Mouse (Mus musculus) forebrain, embryonic 14.5 days (tissue): ENCODE measurements around the gene Mavs. TPM values are rescaled to one million over a fixed set of nuclear protein-coding genes. Genes with fewer than 3 reads are reported as not detected.

ENCODE experiments used
- microRNA-seq: library from miRNA; unstranded; fragments of <30 nt; microRNA quantifications from one replicate; pipeline ENCODE4, GENCODE M21; 2016
- polyA plus RNA-seq: library from polyadenylated mRNA; unstranded; fragments of >200 nt; fragmentation: Nextera tagmentation; extraction: Ambion mirVana; gene quantifications from 2 replicates; pipeline ENCODE4 v1.2.1, GENCODE M21; 2014

Gene Mavs
- polyA plus RNA-seq, 1 experiment from 2014 or later: 6.6 TPM

Small RNA genes within 50 kb of the gene (microRNA-seq; reads per million reads assigned to microRNA genes)
- 52.8 reads per million, percentile 50 among the genes with 10 or more reads in this experiment for gene Mir103-2

Other genes with a start within 250 kb of the Mavs start
- 30.6 and 33.6 TPM in 2 replicates for gene Gfra4, start 191.0 kb upstream of the Mavs start, polyA plus RNA-seq
- gene Adam33, start 170.2 kb upstream of the Mavs start, polyA plus RNA-seq: 0.52 and 0.79 TPM in 2 replicates
- gene Siglec1, start 147.3 kb upstream of the Mavs start, polyA plus RNA-seq: 0.10 and 0.25 TPM in 2 replicates
- gene Hspa12b, start 106.8 kb upstream of the Mavs start, polyA plus RNA-seq: 1.6 and 1.8 TPM in 2 replicates
- gene Gm11037, start 100.6 kb upstream of the Mavs start, polyA plus RNA-seq: not detected in 2 replicates
- 110 and 112 TPM in 2 replicates for gene 1700037H04Rik, start 74.0 kb upstream of the Mavs start, polyA plus RNA-seq
- gene Cenpb, start 54.0 kb upstream of the Mavs start, polyA plus RNA-seq: 9.3 and 9.7 TPM in 2 replicates
- 30.0 and 32.0 TPM in 2 replicates for gene Cdc25b, start 47.1 kb upstream of the Mavs start, polyA plus RNA-seq
- gene Spef1, start 46.8 kb upstream of the Mavs start, polyA plus RNA-seq: 10.1 and 11.8 TPM in 2 replicates
- gene Ap5s1, start 27.0 kb upstream of the Mavs start, polyA plus RNA-seq: 29.9 and 30.3 TPM in 2 replicates
- 29.4 and 34.4 TPM in 2 replicates for gene Pank2, start 28.4 kb downstream of the Mavs start, polyA plus RNA-seq
- 13.9 and 16.2 TPM in 2 replicates for gene Rnf24, start 118.8 kb downstream of the Mavs start, polyA plus RNA-seq